Mouse (Mus musculus) kidney, adult 2 months (tissue): Measurements from ENCODE around the gene Eps15.

Source experiments
- CTCF ChIP-seq: fragments of 200-500 bp; conservative IDR thresholded peaks from 2 replicates; pipeline ENCODE4 v1.5.1; 2011; ENCODE audit warnings: low read depth, mild to moderate bottlenecking, control low read depth, low read length, moderate library complexity, mixed read lengths; ENCODE audit not compliant: insufficient read depth, insufficient read length
- POLR2A ChIP-seq: fragments of 200-500 bp; IDR thresholded peaks from one replicate; pipeline ENCODE4 v1.6.1; 2011; ENCODE audit warnings: low read depth, low read length, control low read depth

DNA sequence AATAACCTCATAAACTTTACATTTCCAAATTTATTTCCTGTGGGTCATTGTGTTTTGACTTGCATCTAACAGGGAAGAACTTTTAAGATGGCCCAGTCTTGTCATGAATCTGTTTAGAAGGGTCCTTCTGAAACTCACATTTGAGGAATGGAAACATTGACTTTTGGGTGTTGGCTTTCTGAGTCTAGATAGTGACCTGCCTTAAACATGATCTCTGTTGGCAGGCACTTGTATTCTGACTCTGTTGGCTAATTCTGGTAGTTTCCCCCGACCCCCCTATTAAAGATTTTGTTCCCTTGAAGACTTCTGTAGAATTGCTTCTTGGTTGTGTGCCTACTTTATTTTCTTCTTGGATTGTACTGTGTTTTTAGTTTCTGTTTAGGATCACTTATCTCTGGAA lies 1.9 kb downstream of the Eps15 start:
- TF ChIP-seq POLR2A (no peak), CTCF (no peak)
